Mouse (Mus musculus) erythroblast, embryonic 14.5 days (primary cell): ENCODE data around the gene Sort1.

Experiments used
- GATA1 ChIP-seq: IDR thresholded peaks from 2 replicates; pipeline ENCODE4 v1.6.1; 2012; ENCODE audit warnings: low read length, inconsistent platforms, mixed read lengths
- TAL1 ChIP-seq: IDR thresholded peaks from 3 replicates; pipeline ENCODE4 v1.6.1; 2012; ENCODE audit warnings: low read length, inconsistent platforms, mixed read lengths

- TF ChIP-seq GATA1 = no peak
- TF ChIP-seq TAL1 = no peak
These were observed 16.7 kb downstream of the Sort1 start for GRCm38 (mm10) chr3:108300455-108301030.
